Mouse (Mus musculus): ENCODE measurements around the gene E2f8. TPM values are rescaled to one million over a fixed set of nuclear protein-coding genes. Genes with fewer than 3 reads are reported as not detected.
A peak's percentile ranks its signal among the peaks of the same experiment; 100 is the strongest.

Gene E2f8
- polyA plus RNA-seq, 1 experiment from 2014 or later = 19.1 TPM

GRCm38 (mm10) chr7:48887973-48888372 lies 6.6 kb upstream of the E2f8 start:
- Histone ChIP-seq H3K36me3 (replicated peaks) (no peaks in the 10 kb centered on the region), H3K4me1 (peaks cover 21% of the 10 kb centered on the region), H3K4me3 (replicated peaks) (no peak overlapping the region), H3K27me3 (peaks cover 61% of the 10 kb centered on the region), H3K27ac (no peak overlapping the region), H3K9me3 (no peaks in the 10 kb centered on the region), H3K9ac (no peak overlapping the region), H3K4me2 (no peak overlapping the region)
- no peak for ATAC-seq (ENCODE audit: low FRiP score)
- WGBS = 52% methylated on average over 8 of the region's 8 CpGs

- no peak overlapping the region for H3K4me2 ChIP-seq
- WGBS = 60% methylated on average over 5 of the region's 5 CpGs
- peaks cover 63% of the 10 kb centered on the region for H3K27me3 ChIP-seq
Observed at GRCm38 (mm10) chr7:48884266-48884611, 2.8 kb upstream of the E2f8 start.

GRCm38 (mm10) chr7:48883525-48884265 lies 2.3 kb upstream of the E2f8 start:
- peaks cover 62% of the 10 kb centered on the region for H3K27me3 ChIP-seq
- H3K27ac ChIP-seq = no peak overlapping the region
- 79% methylated on average over 4 of the region's 4 CpGs for WGBS
- no peak for ATAC-seq (ENCODE audit: low FRiP score)
- no peaks in the 10 kb centered on the region for H3K9me3 ChIP-seq
- no peak overlapping the region for H3K4me2 ChIP-seq
- H3K36me3 ChIP-seq (replicated peaks) = no peaks in the 10 kb centered on the region
- no peak overlapping the region for H3K9ac ChIP-seq
- H3K4me3 ChIP-seq (replicated peaks) = no peak overlapping the region
- peaks cover 27% of the 10 kb centered on the region for H3K4me1 ChIP-seq

More at GRCm38 (mm10) chr7:48884266-48884611, 2.8 kb upstream of the E2f8 start:
- Histone ChIP-seq H3K9ac (no peak overlapping the region), H3K36me3 (replicated peaks) (no peaks in the 10 kb centered on the region), H3K27ac (no peak overlapping the region), H3K9me3 (no peaks in the 10 kb centered on the region), H3K4me3 (replicated peaks) (no peak overlapping the region), H3K4me1 (peaks cover 24% of the 10 kb centered on the region)
- no peak for ATAC-seq (ENCODE audit: low FRiP score)

- Histone ChIP-seq H3K4me3 (replicated peaks) (peak overlapping the region; percentile 79), H3K27ac (no peak overlapping the region), H3K27me3 (peaks cover 48% of the 10 kb centered on the region), H3K36me3 (replicated peaks) (peaks cover 13% of the 10 kb centered on the region), H3K9ac (peak overlapping the region; percentile 57), H3K9me3 (no peaks in the 10 kb centered on the region), H3K4me2 (peak overlapping the region; percentile 85), H3K4me1 (peaks cover 23% of the 10 kb centered on the region)
- ATAC-seq (ENCODE audit: low FRiP score) = no peak
- WGBS = 2% methylated on average over 28 of the region's 28 CpGs
Observed at GRCm38 (mm10) chr7:48881971-48882609, 694 bp upstream of the E2f8 start.

- WGBS = under 1% methylated on average over 74 of the region's 77 CpGs
Observed at GRCm38 (mm10) chr7:48880591-48881481, 560 bp downstream of the E2f8 start.

GRCm38 (mm10) chr7:48879574-48879973 lies 1.8 kb downstream of the E2f8 start:
- 56% methylated on average over 3 of the region's 3 CpGs for WGBS
- peak overlapping the region; percentile 45 for H3K9ac ChIP-seq

More at GRCm38 (mm10) chr7:48880591-48881481, 560 bp downstream of the E2f8 start:
- H3K9me3 ChIP-seq = no peaks in the 10 kb centered on the region
- H3K27ac ChIP-seq = peak overlapping the region; percentile 90
- H3K36me3 ChIP-seq (replicated peaks) = peaks cover 24% of the 10 kb centered on the region
- peak overlapping the region; percentile 79 for H3K4me3 ChIP-seq (replicated peaks)
- peaks cover 23% of the 10 kb centered on the region for H3K4me1 ChIP-seq
- peak overlapping the region; percentile 87 for H3K9ac ChIP-seq
- H3K4me2 ChIP-seq = peak overlapping the region; percentile 85
- ATAC-seq (ENCODE audit: low FRiP score) = peak; percentile 99
- peaks cover 41% of the 10 kb centered on the region for H3K27me3 ChIP-seq

GRCm38 (mm10) chr7:48877786-48878390 lies 3.5 kb downstream of the E2f8 start:
- 88% methylated on average over 15 of the region's 15 CpGs for WGBS
- Histone ChIP-seq H3K27ac (no peak overlapping the region), H3K4me3 (replicated peaks) (no peak overlapping the region), H3K4me2 (no peak overlapping the region), H3K4me1 (peaks cover 22% of the 10 kb centered on the region), H3K36me3 (replicated peaks) (peaks cover 53% of the 10 kb centered on the region), H3K9ac (no peak overlapping the region; the same call in 1 of the 2 replicates), H3K9me3 (no peaks in the 10 kb centered on the region), H3K27me3 (peaks cover 12% of the 10 kb centered on the region)
- ATAC-seq (ENCODE audit: low FRiP score) = no peak

More at GRCm38 (mm10) chr7:48879574-48879973, 1.8 kb downstream of the E2f8 start:
- Histone ChIP-seq H3K27me3 (peaks cover 29% of the 10 kb centered on the region), H3K9me3 (no peaks in the 10 kb centered on the region), H3K4me2 (peak overlapping the region; percentile 53), H3K36me3 (replicated peaks) (peaks cover 37% of the 10 kb centered on the region), H3K27ac (no peak overlapping the region), H3K4me1 (peaks cover 23% of the 10 kb centered on the region), H3K4me3 (replicated peaks) (peak overlapping the region; percentile 33)
- no peak for ATAC-seq (ENCODE audit: low FRiP score)

GRCm38 (mm10) chr7:48876526-48876925 lies 4.9 kb downstream of the E2f8 start:
- no peak overlapping the region for H3K9ac ChIP-seq

GRCm38 (mm10) chr7:48875096-48875495 lies 6.3 kb downstream of the E2f8 start:
- no peak overlapping the region for H3K27ac ChIP-seq
- 93% methylated on average over 14 of the region's 14 CpGs for WGBS
- H3K4me1 ChIP-seq = peaks cover 8% of the 10 kb centered on the region
- peaks cover 81% of the 10 kb centered on the region for H3K36me3 ChIP-seq (replicated peaks)
- no peaks in the 10 kb centered on the region for H3K27me3 ChIP-seq
- no peak overlapping the region for H3K9ac ChIP-seq
- H3K4me2 ChIP-seq = no peak overlapping the region
- H3K9me3 ChIP-seq = no peaks in the 10 kb centered on the region
- H3K4me3 ChIP-seq (replicated peaks) = no peak overlapping the region
- no peak for ATAC-seq (ENCODE audit: low FRiP score)

More at GRCm38 (mm10) chr7:48876526-48876925, 4.9 kb downstream of the E2f8 start:
- peaks cover 67% of the 10 kb centered on the region for H3K36me3 ChIP-seq (replicated peaks)
- H3K27ac ChIP-seq = no peak overlapping the region
- peaks cover 11% of the 10 kb centered on the region for H3K4me1 ChIP-seq
- H3K27me3 ChIP-seq = no peaks in the 10 kb centered on the region
- no peak overlapping the region for H3K4me3 ChIP-seq (replicated peaks)
- 76% methylated on average over 4 of the region's 4 CpGs for WGBS
- no peaks in the 10 kb centered on the region for H3K9me3 ChIP-seq
- ATAC-seq (ENCODE audit: low FRiP score) = no peak
- H3K4me2 ChIP-seq = no peak overlapping the region

GRCm38 (mm10) chr7:48871292-48871691 lies 10.1 kb downstream of the E2f8 start:
- no peak overlapping the region for H3K27ac ChIP-seq
- WGBS = 92% methylated on average over 11 of the region's 11 CpGs
- no peaks in the 10 kb centered on the region for H3K9me3 ChIP-seq
- no peaks in the 10 kb centered on the region for H3K4me1 ChIP-seq
- no peak overlapping the region for H3K4me2 ChIP-seq
- ATAC-seq (ENCODE audit: low FRiP score) = no peak
- no peaks in the 10 kb centered on the region for H3K27me3 ChIP-seq
- H3K36me3 ChIP-seq (replicated peaks) = peaks cover 96% of the 10 kb centered on the region
- no peak overlapping the region for H3K4me3 ChIP-seq (replicated peaks)
- no peak overlapping the region for H3K9ac ChIP-seq

GRCm38 (mm10) chr7:48870579-48871180 lies 10.7 kb downstream of the E2f8 start:
- Histone ChIP-seq H3K27ac (no peak overlapping the region), H3K4me3 (replicated peaks) (no peak overlapping the region), H3K9ac (no peak overlapping the region), H3K4me1 (no peaks in the 10 kb centered on the region), H3K4me2 (no peak overlapping the region), H3K36me3 (replicated peaks) (peaks cover 96% of the 10 kb centered on the region), H3K27me3 (no peaks in the 10 kb centered on the region), H3K9me3 (no peaks in the 10 kb centered on the region)
- WGBS = 95% methylated on average over 21 of the region's 21 CpGs
- ATAC-seq (ENCODE audit: low FRiP score) = no peak
